Mouse (Mus musculus) lung, postnatal 0 days (tissue): ENCODE results near the gene 2610028H24Rik. TPM values are rescaled to one million over a fixed set of nuclear protein-coding genes. Genes with fewer than 3 reads are reported as not detected.

Experiments used
- ATAC-seq: fragments of 200-750 bp; cut with Nextera tagmentation; 2 replicates; pipeline ENCODE4 v1.8.0; 2017; ENCODE audit warnings: moderate library complexity
- DNase-seq: peaks from one replicate; pipeline ENCODE4 v3.0.0-alpha.2; 2016; ENCODE audit warnings: low spot score
- H3K27ac ChIP-seq: fragments of 300-500 bp; sonication (generic); 2 replicates; pipeline ENCODE4 v1.5.1; 2014; ENCODE audit warnings: antibody characterized with exemption, mild to moderate bottlenecking, low read length, mixed read lengths
- H3K27me3 ChIP-seq: fragments of 300-500 bp; sonication (generic); replicated peaks from 2 replicates; pipeline ENCODE4 v1.6.1; 2014; ENCODE audit warnings: low read length, mixed read lengths; ENCODE audit not compliant: insufficient read depth
- H3K36me3 ChIP-seq: fragments of 300-500 bp; sonication (generic); 2 replicates; pipeline ENCODE4 v1.6.1; 2014; ENCODE audit warnings: low read length, mixed read lengths; ENCODE audit not compliant: insufficient read depth
- H3K4me1 ChIP-seq: fragments of 300-500 bp; sonication (generic); 2 replicates; pipeline ENCODE4 v1.6.1; 2014; ENCODE audit warnings: antibody characterized with exemption, low read depth, low read length, mixed read lengths; ENCODE audit not compliant: insufficient read depth
- H3K4me2 ChIP-seq: fragments of 300-500 bp; sonication (generic); replicated peaks from 2 replicates; pipeline ENCODE4 v1.6.1; 2014; ENCODE audit warnings: low read depth, mild to moderate bottlenecking, low read length, moderate library complexity, mixed read lengths
- H3K4me3 ChIP-seq: fragments of 300-500 bp; sonication (generic); 2 replicates; pipeline ENCODE4 v1.5.1; 2014; ENCODE audit warnings: low read depth, low read length
- H3K9ac ChIP-seq: fragments of 300-500 bp; sonication (generic); replicated peaks from 2 replicates; pipeline ENCODE4 v1.6.1; 2014; ENCODE audit warnings: low read depth, mild to moderate bottlenecking
- H3K9me3 ChIP-seq: fragments of 300-500 bp; sonication (generic); 2 replicates; pipeline ENCODE4 v1.6.1; 2016; ENCODE audit warnings: low read length, mixed read lengths
- CTCF ChIP-seq: IDR thresholded peaks from 2 replicates; pipeline ENCODE4 v1.5.1; 2016; ENCODE audit warnings: antibody characterized with exemption, mild to moderate bottlenecking
- EP300 ChIP-seq: IDR thresholded peaks from 2 replicates; pipeline ENCODE4 v1.6.1; 2016; ENCODE audit warnings: antibody characterized with exemption, mild to moderate bottlenecking, control low read depth
- WGBS: fragments of 180-500 bp; shearing (Covaris S2); extraction: QIAGEN DNeasy Blood & Tissue Kit; methylation state at CpG from one replicate; pipeline ENCODE4 v1.1.7; 2014; 5-methylcytosine and 5-hydroxymethylcytosine counted together
- polyA plus RNA-seq: library from polyadenylated mRNA; unstranded; fragments of >200 nt; fragmentation: Nextera tagmentation; extraction: Ambion mirVana; gene quantifications from 2 replicates; pipeline ENCODE4 v1.2.1, GENCODE M21; 2015

2610028H24Rik gene
- polyA plus RNA-seq, 1 experiment from 2014 or later: 32.3 TPM

DNA sequence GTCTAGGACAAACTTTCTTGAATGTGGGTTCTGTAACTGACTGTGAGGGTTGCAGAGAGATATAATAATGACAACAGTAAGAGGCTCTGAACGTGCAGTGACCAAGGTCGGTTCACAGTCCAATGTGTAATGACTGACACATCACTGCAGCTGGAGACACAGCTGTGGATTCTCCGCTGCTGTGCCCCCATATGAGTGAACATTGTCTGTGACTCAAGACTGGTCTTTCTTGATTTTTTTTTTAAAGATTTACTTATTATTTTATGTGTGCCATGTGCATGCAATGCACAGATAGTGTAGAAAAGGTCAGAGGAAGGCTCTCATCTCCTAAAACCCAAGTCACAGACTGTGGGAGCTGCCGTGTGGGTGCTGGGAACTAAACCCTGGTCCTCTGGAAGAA lies 48.6 kb downstream of the 2610028H24Rik start:
- 95% methylated on average over 4 of the region's 4 CpGs for WGBS
- H3K9ac ChIP-seq: no peak overlapping the region
- DNase-seq (no peak), ATAC-seq (no peak)
- no peak overlapping the region for H3K4me2 ChIP-seq
- H3K4me1 ChIP-seq: no peaks in the 10 kb centered on the region
- H3K4me3 ChIP-seq: no peak overlapping the region
- no peaks in the 10 kb centered on the region for H3K9me3 ChIP-seq
- peaks cover 49% of the 10 kb centered on the region for H3K36me3 ChIP-seq
- TF ChIP-seq CTCF (no peak), EP300 (no peak)
- H3K27ac ChIP-seq: no peak overlapping the region
- H3K27me3 ChIP-seq: no peaks in the 10 kb centered on the region

DNA sequence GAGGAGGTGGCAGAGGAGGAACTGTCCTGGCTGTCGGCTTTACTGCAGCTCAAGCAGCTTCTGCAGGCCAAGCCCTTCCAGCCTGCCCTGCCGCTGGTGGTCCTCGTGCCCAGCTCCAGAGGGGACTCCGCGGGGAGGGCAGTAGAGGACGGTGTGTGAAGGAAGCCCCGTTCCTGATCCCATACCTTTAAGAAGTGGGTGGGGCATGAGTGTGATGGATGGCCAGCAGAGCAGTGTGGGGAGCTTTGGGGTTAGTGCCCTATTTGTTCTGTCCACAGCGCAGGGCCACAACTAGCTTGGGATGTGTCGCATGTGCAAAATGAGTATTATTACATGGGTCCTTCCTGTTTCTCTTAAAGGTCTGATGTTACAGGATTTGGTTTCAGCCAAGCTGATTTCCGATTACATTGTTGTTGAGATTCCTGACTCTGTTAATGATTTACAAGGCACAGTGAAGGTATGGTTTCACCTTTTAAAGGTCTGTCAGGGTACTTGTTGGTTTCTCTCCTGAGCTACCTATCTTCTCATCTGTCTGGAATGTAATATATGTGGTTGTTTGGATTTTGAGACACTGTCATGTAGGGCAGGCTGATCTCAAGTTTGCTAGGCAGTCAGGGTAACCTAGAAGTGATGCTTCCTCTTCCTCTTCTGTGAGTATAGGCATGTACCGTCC lies 55.5 kb downstream of the 2610028H24Rik start:
- 75% methylated on average over 11 of the region's 11 CpGs for WGBS
- H3K36me3 ChIP-seq: peaks cover 39% of the 10 kb centered on the region

DNA sequence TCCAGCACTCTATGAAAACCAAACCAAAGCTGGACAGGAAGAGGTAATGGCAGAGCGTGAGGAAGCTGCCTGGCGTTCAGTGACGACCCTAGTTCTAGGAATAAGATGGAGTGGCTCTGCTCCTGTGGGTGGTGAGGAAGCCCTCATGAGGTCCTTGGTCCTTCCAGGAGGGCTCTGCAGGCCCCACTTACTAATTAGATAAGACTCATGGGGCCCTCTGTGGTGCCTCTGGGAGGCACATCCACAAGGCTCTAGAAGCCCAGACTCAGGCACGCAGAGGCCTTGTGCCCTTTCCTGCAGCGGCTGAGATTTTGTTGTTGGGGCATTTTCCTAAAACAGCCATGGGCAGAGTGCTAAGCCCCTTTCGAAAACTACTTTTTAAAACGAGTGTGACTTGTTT lies 57.0 kb downstream of the 2610028H24Rik start:
- H3K9me3 ChIP-seq: no peaks in the 10 kb centered on the region
- DNase-seq (no peak), ATAC-seq (no peak)
- H3K36me3 ChIP-seq: peaks cover 34% of the 10 kb centered on the region; the same call in 1 of the 2 replicates
- H3K4me3 ChIP-seq: no peak overlapping the region
- no peaks in the 10 kb centered on the region for H3K27me3 ChIP-seq
- no peak overlapping the region for H3K4me2 ChIP-seq
- WGBS: 85% methylated on average over 7 of the region's 7 CpGs
- TF ChIP-seq CTCF: no peak
- no peak for TF ChIP-seq EP300
- H3K9ac ChIP-seq: no peak overlapping the region
- H3K4me1 ChIP-seq: no peaks in the 10 kb centered on the region
- H3K27ac ChIP-seq: no peak overlapping the region

More for the DNA sequence above, 55.5 kb downstream of the 2610028H24Rik start:
- Histone ChIP-seq H3K4me2 (no peak overlapping the region), H3K4me1 (no peaks in the 10 kb centered on the region), H3K9ac (no peak overlapping the region), H3K4me3 (no peak overlapping the region), H3K9me3 (no peaks in the 10 kb centered on the region), H3K27me3 (no peaks in the 10 kb centered on the region), H3K27ac (no peak overlapping the region)
- TF ChIP-seq CTCF (no peak), EP300 (no peak)
- ATAC-seq (no peak), DNase-seq (no peak)

Other genes starting within 250 kb of the 2610028H24Rik start
- 50.8 and 58.8 TPM in 2 replicates for gene Prmt2, start 211.2 kb upstream of the 2610028H24Rik start, polyA plus RNA-seq
- 1.3 and 1.9 TPM in 2 replicates for gene S100b, start 195.2 kb upstream of the 2610028H24Rik start, polyA plus RNA-seq
- gene Dip2a, start 103.8 kb upstream of the 2610028H24Rik start, polyA plus RNA-seq: 7.2 and 8.1 TPM in 2 replicates
- gene AC141477.1, start 8.6 kb upstream of the 2610028H24Rik start, polyA plus RNA-seq: 1.4 TPM in 1 of 2 replicates, not detected in the other
- gene Pcnt, start 6.3 kb upstream of the 2610028H24Rik start, polyA plus RNA-seq: 16.7 and 18.5 TPM in 2 replicates
- 41.9 and 46.0 TPM in 2 replicates for gene Mcm3ap, start 19.8 kb downstream of the 2610028H24Rik start, polyA plus RNA-seq
- gene Ybey, start 20.0 kb downstream of the 2610028H24Rik start, polyA plus RNA-seq: 5.4 and 5.9 TPM in 2 replicates
- gene Lss, start 82.5 kb downstream of the 2610028H24Rik start, polyA plus RNA-seq: 19.4 and 22.3 TPM in 2 replicates
- not detected in 2 replicates for gene Spatc1l, start 113.2 kb downstream of the 2610028H24Rik start, polyA plus RNA-seq
- 0.07 and 0.14 TPM in 2 replicates for gene Ftcd, start 126.6 kb downstream of the 2610028H24Rik start, polyA plus RNA-seq
- 242 and 272 TPM in 2 replicates for gene Col6a2, start 174.5 kb downstream of the 2610028H24Rik start, polyA plus RNA-seq